Mouse (Mus musculus) kidney, adult 2 months (tissue): ENCODE results near the gene Tsc1. TPM values are rescaled to one million over a fixed set of nuclear protein-coding genes. Genes with fewer than 3 reads are reported as not detected.
A peak's percentile ranks its signal among the peaks of the same experiment; 100 is the strongest.

Experiments
- DNase-seq: peaks from one replicate; pipeline ENCODE4 v3.0.0; 2021
- H3K27ac ChIP-seq: fragments of 200-500 bp; 2 replicates; pipeline ENCODE4 v1.5.1; 2012; ENCODE audit warnings: low read depth, low read length, control low read depth, inconsistent platforms; ENCODE audit not compliant: insufficient read depth
- H3K27me3 ChIP-seq: fragments of 200-500 bp; replicated peaks from 2 replicates; pipeline ENCODE4 v1.6.1; 2012; ENCODE audit warnings: mild to moderate bottlenecking, moderate library complexity, low read length, inconsistent platforms; ENCODE audit not compliant: control insufficient read depth, insufficient read depth
- H3K36me3 ChIP-seq: fragments of 200-500 bp; 2 replicates; pipeline ENCODE4 v1.6.1; 2012; ENCODE audit warnings: mild to moderate bottlenecking, moderate library complexity, low read length, inconsistent platforms; ENCODE audit not compliant: control insufficient read depth, insufficient read depth
- H3K4me1 ChIP-seq: fragments of 200-500 bp; 2 replicates; pipeline ENCODE4 v1.6.1; 2011; ENCODE audit warnings: low read length; ENCODE audit not compliant: control insufficient read depth, insufficient read depth
- H3K4me3 ChIP-seq: fragments of 200-500 bp; 2 replicates; pipeline ENCODE4 v1.5.1; 2011; ENCODE audit warnings: mild to moderate bottlenecking, low read depth, low read length, control low read depth; ENCODE audit not compliant: insufficient read depth
- CTCF ChIP-seq: fragments of 200-500 bp; conservative IDR thresholded peaks from 2 replicates; pipeline ENCODE4 v1.5.1; 2011; ENCODE audit warnings: low read depth, mild to moderate bottlenecking, control low read depth, low read length, moderate library complexity, mixed read lengths; ENCODE audit not compliant: insufficient read depth, insufficient read length
- POLR2A ChIP-seq: fragments of 200-500 bp; IDR thresholded peaks from one replicate; pipeline ENCODE4 v1.6.1; 2011; ENCODE audit warnings: low read depth, low read length, control low read depth
- WGBS: fragments of 180-500 bp; shearing (Covaris S2); methylation state at CpG from one replicate; pipeline ENCODE4 v1.1.7; 2018; 5-methylcytosine and 5-hydroxymethylcytosine counted together
- polyA plus RNA-seq: library from polyadenylated mRNA; depleted of rRNA; stranded (reverse); fragments of >200 nt; gene quantifications from 2 replicates; pipeline ENCODE4 v1.2.3, GENCODE M21; 2012

Gene Tsc1
- polyA plus RNA-seq, 1 experiment: 17.5 TPM

- no peak overlapping the region for H3K27ac ChIP-seq
- H3K4me1 ChIP-seq: peaks cover 2% of the 10 kb centered on the region; the same call in 1 of the 2 replicates
- no peaks in the 10 kb centered on the region; the same call in 1 of the 2 replicates for H3K36me3 ChIP-seq
- 95% methylated on average over 7 of the region's 7 CpGs for WGBS
- TF ChIP-seq CTCF: no peak
- TF ChIP-seq POLR2A: no peak
- H3K4me3 ChIP-seq: no peak overlapping the region
- H3K27me3 ChIP-seq: no peaks in the 10 kb centered on the region
- no peak for DNase-seq
These were observed 12.3 kb downstream of the Tsc1 start for GRCm38 (mm10) chr2:28653351-28653750.

DNA sequence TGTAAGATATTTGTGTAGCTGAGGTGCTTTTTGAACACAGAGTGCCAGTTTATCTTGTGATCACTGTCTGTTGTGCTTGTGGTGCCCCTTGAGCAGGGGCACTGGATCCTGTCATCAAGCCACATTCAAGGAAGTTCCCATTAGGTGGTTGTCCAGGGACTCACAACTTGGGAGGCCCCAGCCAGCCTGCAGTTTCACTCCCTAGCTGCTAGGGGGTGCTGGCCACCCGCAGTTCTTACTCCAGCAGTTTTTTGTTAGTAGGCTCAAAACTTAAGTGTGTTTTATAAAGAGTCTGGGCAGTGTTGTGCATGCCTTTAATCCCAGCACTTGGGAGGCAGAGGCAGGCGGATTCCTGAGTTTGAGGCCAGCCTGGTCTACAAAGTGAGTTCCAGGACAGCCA lies 13.3 kb downstream of the Tsc1 start:
- Histone ChIP-seq H3K27ac (no peak overlapping the region), H3K27me3 (no peaks in the 10 kb centered on the region), H3K36me3 (no peaks in the 10 kb centered on the region; the same call in 1 of the 2 replicates), H3K4me1 (no peaks in the 10 kb centered on the region; the same call in 1 of the 2 replicates), H3K4me3 (no peak overlapping the region)
- 63% methylated on average over 2 of the region's 2 CpGs for WGBS
- peak; percentile 39 for DNase-seq
- no peak for TF ChIP-seq POLR2A
- TF ChIP-seq CTCF: peak; percentile 64

GRCm38 (mm10) chr2:28656216-28656615 lies 15.2 kb downstream of the Tsc1 start:
- WGBS: 63% methylated on average over 8 of the region's 8 CpGs
- H3K36me3 ChIP-seq: peaks cover 1% of the 10 kb centered on the region; the same call in 1 of the 2 replicates
- no peak overlapping the region for H3K27ac ChIP-seq
- TF ChIP-seq POLR2A (no peak), CTCF (no peak)
- no peak overlapping the region for H3K4me3 ChIP-seq
- no peaks in the 10 kb centered on the region for H3K4me1 ChIP-seq
- no peaks in the 10 kb centered on the region for H3K27me3 ChIP-seq
- DNase-seq: no peak

- 94% methylated on average over 3 of the region's 3 CpGs for WGBS
These were observed 21.9 kb downstream of the Tsc1 start for GRCm38 (mm10) chr2:28662891-28663290.

DNA sequence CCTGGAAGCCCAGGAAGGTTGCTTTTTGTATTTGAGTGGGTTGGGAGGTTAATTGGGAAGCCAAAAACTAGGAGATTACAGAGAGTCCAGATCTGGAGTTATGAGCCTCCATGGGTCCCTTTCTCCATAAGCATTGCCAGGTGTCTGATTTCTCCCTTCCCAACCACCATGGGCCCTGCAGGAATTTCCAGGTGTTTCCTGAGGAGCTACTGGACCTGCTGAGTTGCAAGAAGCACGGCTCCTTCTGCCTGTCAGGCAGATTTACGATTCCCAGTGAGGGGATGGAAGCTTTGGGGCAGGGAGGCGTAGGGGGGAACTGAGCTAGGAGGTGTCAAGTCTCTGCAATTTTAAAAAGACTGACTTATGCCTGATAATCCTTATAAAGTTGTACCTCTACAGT lies 24.8 kb downstream of the Tsc1 start:
- H3K36me3 ChIP-seq: peaks cover 2% of the 10 kb centered on the region
- 60% methylated on average over 3 of the region's 3 CpGs for WGBS
- TF ChIP-seq POLR2A: no peak
- TF ChIP-seq CTCF: no peak
- no peaks in the 10 kb centered on the region for H3K4me1 ChIP-seq
- no peaks in the 10 kb centered on the region for H3K27me3 ChIP-seq
- no peak overlapping the region for H3K27ac ChIP-seq
- no peak overlapping the region for H3K4me3 ChIP-seq
- DNase-seq: no peak

More at GRCm38 (mm10) chr2:28662891-28663290, 21.9 kb downstream of the Tsc1 start:
- Histone ChIP-seq H3K4me1 (no peaks in the 10 kb centered on the region), H3K36me3 (peaks cover 2% of the 10 kb centered on the region; the same call in 1 of the 2 replicates), H3K4me3 (no peak overlapping the region), H3K27me3 (no peaks in the 10 kb centered on the region), H3K27ac (no peak overlapping the region)
- TF ChIP-seq CTCF: no peak
- TF ChIP-seq POLR2A: no peak
- no peak for DNase-seq

GRCm38 (mm10) chr2:28671438-28671837 lies 30.4 kb downstream of the Tsc1 start:
- Histone ChIP-seq H3K27me3 (no peaks in the 10 kb centered on the region), H3K4me1 (no peaks in the 10 kb centered on the region), H3K4me3 (no peak overlapping the region), H3K27ac (no peak overlapping the region), H3K36me3 (peaks cover 2% of the 10 kb centered on the region)
- 59% methylated on average over 2 of the region's 2 CpGs for WGBS
- no peak for TF ChIP-seq CTCF
- no peak for TF ChIP-seq POLR2A
- DNase-seq: peak; percentile 60

GRCm38 (mm10) chr2:28676005-28676404 lies 35.0 kb downstream of the Tsc1 start:
- H3K4me1 ChIP-seq: no peaks in the 10 kb centered on the region
- no peak for DNase-seq
- 94% methylated on average over 8 of the region's 8 CpGs for WGBS
- H3K27ac ChIP-seq: no peak overlapping the region
- TF ChIP-seq POLR2A: no peak
- TF ChIP-seq CTCF: no peak
- H3K27me3 ChIP-seq: no peaks in the 10 kb centered on the region
- H3K4me3 ChIP-seq: no peak overlapping the region
- peaks cover 3% of the 10 kb centered on the region for H3K36me3 ChIP-seq

DNA sequence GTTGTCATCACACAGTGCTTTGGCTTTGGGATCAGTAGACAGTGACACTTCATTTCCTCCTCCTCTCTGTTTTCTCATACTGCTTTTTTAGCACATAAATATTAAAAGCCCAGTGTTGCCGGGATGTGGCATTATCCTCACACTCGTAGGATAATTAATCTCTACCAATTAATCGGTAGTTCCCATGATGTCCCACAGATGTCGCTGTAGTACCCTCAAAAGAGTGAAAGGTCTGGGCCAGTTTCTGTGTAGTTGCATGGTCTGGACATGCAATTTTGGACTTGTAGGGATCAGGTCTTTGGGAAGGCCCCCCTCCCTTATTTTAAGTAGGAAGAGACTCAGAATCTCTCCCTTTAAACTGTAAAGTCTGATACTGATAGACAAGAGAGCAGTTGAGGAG lies 39.7 kb downstream of the Tsc1 start:
- H3K4me1 ChIP-seq: no peaks in the 10 kb centered on the region
- H3K27ac ChIP-seq: no peak overlapping the region
- H3K27me3 ChIP-seq: no peaks in the 10 kb centered on the region
- TF ChIP-seq CTCF (peak; percentile 26), POLR2A (no peak)
- H3K4me3 ChIP-seq: no peak overlapping the region
- DNase-seq: peak; percentile 53
- peaks cover 5% of the 10 kb centered on the region for H3K36me3 ChIP-seq
- 29% methylated on average over 4 of the region's 4 CpGs for WGBS
